Mouse (Mus musculus) liver, embryonic 13.5 days (tissue): ENCODE data around the gene Atxn7. TPM values are rescaled to one million over a fixed set of nuclear protein-coding genes. Genes with fewer than 3 reads are reported as not detected.
A peak's percentile ranks its signal among the peaks of the same experiment; 100 is the strongest.

Source experiments
- ATAC-seq: fragments of 200-750 bp; cut with Nextera tagmentation; 2 replicates; pipeline ENCODE4 v1.8.0; 2017; ENCODE audit warnings: low read depth, mild to moderate bottlenecking, moderate number of reproducible peaks, moderate library complexity
- DNase-seq: peaks from one replicate; pipeline ENCODE4 v3.0.0; 2022
- H3K27ac ChIP-seq: fragments of 300-500 bp; sonication (generic); 2 replicates; pipeline ENCODE4 v1.5.1; 2015; ENCODE audit warnings: moderate library complexity, mild to moderate bottlenecking, inconsistent platforms
- H3K27me3 ChIP-seq: fragments of 300-500 bp; sonication (generic); 2 replicates; pipeline ENCODE4 v1.6.1; 2015; ENCODE audit warnings: mild to moderate bottlenecking, inconsistent platforms
- H3K36me3 ChIP-seq: fragments of 300-500 bp; sonication (generic); 2 replicates; pipeline ENCODE4 v1.6.1; 2015; ENCODE audit warnings: mild to moderate bottlenecking, inconsistent platforms
- H3K4me1 ChIP-seq: fragments of 300-500 bp; sonication (generic); replicated peaks from 2 replicates; pipeline ENCODE4 v1.6.1; 2015; ENCODE audit warnings: inconsistent platforms
- H3K4me2 ChIP-seq: fragments of 300-500 bp; sonication (generic); 2 replicates; pipeline ENCODE4 v1.6.1; 2015; ENCODE audit warnings: inconsistent platforms, mild to moderate bottlenecking, moderate library complexity
- H3K4me3 ChIP-seq: fragments of 300-500 bp; sonication (generic); replicated peaks from 2 replicates; pipeline ENCODE4 v1.5.1; 2015; ENCODE audit warnings: mild to moderate bottlenecking, inconsistent platforms
- H3K9ac ChIP-seq: fragments of 300-500 bp; sonication (generic); 2 replicates; pipeline ENCODE4 v1.6.1; 2015; ENCODE audit warnings: mild to moderate bottlenecking, inconsistent platforms
- H3K9me3 ChIP-seq: fragments of 300-500 bp; sonication (generic); replicated peaks from 2 replicates; pipeline ENCODE4 v1.6.1; 2016; ENCODE audit warnings: inconsistent platforms
- WGBS: fragments of 180-500 bp; shearing (Covaris S2); methylation state at CpG from one replicate; pipeline ENCODE4 v1.1.7; 2015; ENCODE audit not compliant: insufficient replicate concordance; 5-methylcytosine and 5-hydroxymethylcytosine counted together
- polyA plus RNA-seq: library from polyadenylated mRNA; unstranded; fragments of >200 nt; fragmentation: Nextera tagmentation; extraction: Ambion mirVana; gene quantifications from 2 replicates; pipeline ENCODE4 v1.2.1, GENCODE M21; 2015

Gene Atxn7
- polyA plus RNA-seq, 1 experiment from 2014 or later = 1.2 TPM

GRCm38 (mm10) chr14:14098330-14098980, 137.2 kb downstream of the Atxn7 start:
- DNase-seq = peak; percentile 70
- WGBS = 22% methylated on average over 10 of the region's 10 CpGs
- H3K9me3 ChIP-seq = no peaks in the 10 kb centered on the region
- no peaks in the 10 kb centered on the region for H3K27me3 ChIP-seq
- H3K36me3 ChIP-seq = peaks cover 41% of the 10 kb centered on the region
- peak; percentile 76 for ATAC-seq
- no peak overlapping the region for H3K4me2 ChIP-seq
- no peak overlapping the region for H3K4me3 ChIP-seq
- H3K4me1 ChIP-seq = no peaks in the 10 kb centered on the region
- H3K9ac ChIP-seq = no peak overlapping the region
- no peak overlapping the region for H3K27ac ChIP-seq

GRCm38 (mm10) chr14:14100773-14101280, 139.6 kb downstream of the Atxn7 start:
- WGBS = 75% methylated on average over 8 of the region's 8 CpGs
- ATAC-seq = no peak
- DNase-seq = no peak
- no peaks in the 10 kb centered on the region for H3K4me1 ChIP-seq
- no peaks in the 10 kb centered on the region for H3K9me3 ChIP-seq
- no peak overlapping the region for H3K4me2 ChIP-seq
- H3K4me3 ChIP-seq = no peak overlapping the region
- H3K9ac ChIP-seq = no peak overlapping the region
- H3K27ac ChIP-seq = no peak overlapping the region
- H3K36me3 ChIP-seq = peaks cover 36% of the 10 kb centered on the region
- H3K27me3 ChIP-seq = no peaks in the 10 kb centered on the region

- Histone ChIP-seq H3K9me3 (no peaks in the 10 kb centered on the region), H3K4me3 (no peak overlapping the region), H3K9ac (no peak overlapping the region), H3K4me1 (no peaks in the 10 kb centered on the region), H3K4me2 (no peak overlapping the region), H3K36me3 (peaks cover 31% of the 10 kb centered on the region), H3K27ac (no peak overlapping the region), H3K27me3 (no peaks in the 10 kb centered on the region)
- ATAC-seq (no peak), DNase-seq (no peak)
- whole genome bisulfite sequencing = 84% methylated on average over 9 of the region's 9 CpGs
Measured at GRCm38 (mm10) chr14:14101296-14101695, 140.1 kb downstream of the Atxn7 start.

GRCm38 (mm10) chr14:14104213-14104929, 143.1 kb downstream of the Atxn7 start:
- ATAC-seq = no peak
- DNase-seq = no peak
- H3K9ac ChIP-seq = no peak overlapping the region
- no peak overlapping the region for H3K27ac ChIP-seq
- H3K27me3 ChIP-seq = no peaks in the 10 kb centered on the region
- H3K4me1 ChIP-seq = no peaks in the 10 kb centered on the region
- peaks cover 21% of the 10 kb centered on the region for H3K36me3 ChIP-seq
- H3K4me3 ChIP-seq = no peak overlapping the region
- 67% methylated on average over 13 of the region's 13 CpGs for whole genome bisulfite sequencing
- H3K4me2 ChIP-seq = no peak overlapping the region
- H3K9me3 ChIP-seq = no peaks in the 10 kb centered on the region

- H3K4me1 ChIP-seq = no peaks in the 10 kb centered on the region
- H3K4me2 ChIP-seq = no peak overlapping the region
- H3K27me3 ChIP-seq = no peaks in the 10 kb centered on the region
- peaks cover 15% of the 10 kb centered on the region for H3K36me3 ChIP-seq
- no peak overlapping the region for H3K27ac ChIP-seq
- no peaks in the 10 kb centered on the region for H3K9me3 ChIP-seq
- ATAC-seq (no peak), DNase-seq (no peak)
- no peak overlapping the region for H3K9ac ChIP-seq
- WGBS = 80% methylated on average over 2 of the region's 2 CpGs
- H3K4me3 ChIP-seq = no peak overlapping the region
Measured at GRCm38 (mm10) chr14:14104930-14105318, 143.7 kb downstream of the Atxn7 start.

- Histone ChIP-seq H3K27ac (no peak overlapping the region), H3K4me3 (no peak overlapping the region), H3K9me3 (no peaks in the 10 kb centered on the region), H3K9ac (no peak overlapping the region), H3K36me3 (peaks cover 51% of the 10 kb centered on the region), H3K4me1 (no peaks in the 10 kb centered on the region), H3K4me2 (no peak overlapping the region), H3K27me3 (no peaks in the 10 kb centered on the region)
- WGBS = 78% methylated on average over 4 of the region's 4 CpGs
- DNase-seq = no peak
- no peak for ATAC-seq
Measured at GRCm38 (mm10) chr14:14110710-14111109, 149.5 kb downstream of the Atxn7 start.

- peaks cover 36% of the 10 kb centered on the region for H3K36me3 ChIP-seq
- ATAC-seq (peak; percentile 95), DNase-seq (peak; percentile 78)
- H3K9me3 ChIP-seq = no peaks in the 10 kb centered on the region
- H3K4me2 ChIP-seq = peak within 1 kb of the TSS; percentile 86
- under 1% methylated on average over 67 of the region's 68 CpGs for WGBS
- H3K9ac ChIP-seq = peak within 1 kb of the TSS; percentile 96
- no peaks in the 10 kb centered on the region for H3K27me3 ChIP-seq
- H3K27ac ChIP-seq = peak within 1 kb of the TSS; percentile 76
- peaks cover 14% of the 10 kb centered on the region for H3K4me1 ChIP-seq
- peak within 1 kb of the TSS; percentile 97 for H3K4me3 ChIP-seq
Measured at GRCm38 (mm10) chr14:14120230-14121096, 159.2 kb downstream of the Atxn7 start, which contains the start of gene Psmd6. Psmd6 (minus strand) TSS chr14:14120984.

Other genes with a start within 250 kb of the Atxn7 start
- not detected in 2 replicates for gene Gm281, start 47.0 kb upstream of the Atxn7 start, polyA plus RNA-seq
- gene Thoc7, start 412 bp downstream of the Atxn7 start, polyA plus RNA-seq = 113 and 133 TPM in 2 replicates
- gene Psmd6, start 159.5 kb downstream of the Atxn7 start, polyA plus RNA-seq = 182 and 205 TPM in 2 replicates
- gene Olfr720, start 225.4 kb downstream of the Atxn7 start, polyA plus RNA-seq = not detected in 2 replicates